Mouse (Mus musculus): ENCODE data around the gene Uqcr10. TPM values are rescaled to one million over a fixed set of nuclear protein-coding genes. Genes with fewer than 3 reads are reported as not detected.
A peak's percentile ranks its signal among the peaks of the same experiment; 100 is the strongest.

Gene Uqcr10
- polyA plus RNA-seq, 1 experiment from 2014 or later, result 495 TPM

DNA sequence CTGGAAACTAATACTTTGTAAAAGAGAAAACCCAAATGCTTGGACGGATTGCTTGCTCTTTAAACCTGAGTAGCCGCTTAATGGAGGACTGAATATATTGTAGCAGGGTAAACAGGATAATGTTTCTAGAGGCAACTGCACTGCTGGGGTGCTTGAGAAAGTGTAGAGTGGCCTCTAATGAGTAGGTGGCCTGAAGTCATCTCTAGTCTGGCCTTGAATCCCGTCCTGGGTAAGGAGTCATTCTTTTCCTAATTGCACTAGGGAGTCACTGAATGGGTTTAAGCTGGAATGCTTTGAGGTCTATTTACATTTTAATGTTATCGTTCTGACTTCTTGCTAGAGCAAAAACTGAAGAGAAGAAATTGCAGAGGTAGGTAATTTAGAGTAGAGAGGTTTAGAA, 1.0 kb upstream of the Uqcr10 start:
- no peaks in the 10 kb centered on the region for H3K27me3 ChIP-seq (ENCODE audit: control insufficient read depth, insufficient read depth, low read length)
- peaks cover 12% of the 10 kb centered on the region for H3K36me3 ChIP-seq (ENCODE audit: control insufficient read depth, insufficient read depth, low read length)

DNA sequence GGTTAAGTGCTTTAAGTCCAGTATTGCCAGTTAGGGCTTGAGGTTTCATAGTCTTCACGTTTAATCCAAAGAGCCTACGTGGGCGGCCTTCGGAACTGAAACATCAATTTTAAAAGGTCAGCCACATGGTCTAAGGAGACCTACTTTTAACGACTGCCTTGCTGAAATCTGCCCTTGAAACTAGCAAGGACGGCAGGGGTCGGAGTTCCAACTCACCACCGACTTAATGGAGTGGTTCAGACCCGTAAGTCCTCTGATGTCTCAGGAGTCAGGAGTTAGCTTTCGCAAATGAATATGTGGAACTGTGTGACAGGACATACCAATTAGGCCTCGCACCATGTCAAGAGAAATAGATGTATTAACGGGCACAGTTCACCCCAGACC, 462 bp downstream of the Uqcr10 start:
- peaks cover 16% of the 10 kb centered on the region for H3K4me1 ChIP-seq (ENCODE audit: control insufficient read depth, insufficient read depth, low read length)
- ATAC-seq (ENCODE audit: low FRiP score, low TSS enrichment), result no peak
- H3K4me3 ChIP-seq (replicated peaks; ENCODE audit: low read depth, low read length), result peak overlapping the region; percentile 82
- peak overlapping the region; percentile 90 for H3K4me2 ChIP-seq (ENCODE audit: low read length)
- DNase-seq, result no peak
- no peaks in the 10 kb centered on the region for H3K9me3 ChIP-seq (ENCODE audit: control insufficient read depth, low read length)
- peak overlapping the region; percentile 68 for H3K9ac ChIP-seq (replicated peaks; ENCODE audit: low read length)
- no peaks in the 10 kb centered on the region for H3K27me3 ChIP-seq (ENCODE audit: control insufficient read depth, insufficient read depth, low read length)
- peaks cover 12% of the 10 kb centered on the region for H3K36me3 ChIP-seq (ENCODE audit: control insufficient read depth, insufficient read depth, low read length)
- peak overlapping the region; percentile 70; the same call in 1 of the 2 replicates for H3K27ac ChIP-seq (replicated peaks; ENCODE audit: low read depth, low read length)
- WGBS, result 7% methylated on average over 12 of the region's 12 CpGs

More for the DNA sequence above, 1.0 kb upstream of the Uqcr10 start:
- H3K27ac ChIP-seq (replicated peaks; ENCODE audit: low read depth, low read length), result no peak overlapping the region
- H3K9me3 ChIP-seq (ENCODE audit: control insufficient read depth, low read length), result no peaks in the 10 kb centered on the region
- H3K4me1 ChIP-seq (ENCODE audit: control insufficient read depth, insufficient read depth, low read length), result peaks cover 16% of the 10 kb centered on the region
- H3K4me3 ChIP-seq (replicated peaks; ENCODE audit: low read depth, low read length), result peak overlapping the region; percentile 82
- 9% methylated on average over 4 of the region's 4 CpGs for WGBS
- ATAC-seq (ENCODE audit: low FRiP score, low TSS enrichment), result no peak
- H3K4me2 ChIP-seq (ENCODE audit: low read length), result peak overlapping the region; percentile 90
- DNase-seq, result no peak
- peak overlapping the region; percentile 48; the same call in 1 of the 2 replicates for H3K9ac ChIP-seq (replicated peaks; ENCODE audit: low read length)

DNA sequence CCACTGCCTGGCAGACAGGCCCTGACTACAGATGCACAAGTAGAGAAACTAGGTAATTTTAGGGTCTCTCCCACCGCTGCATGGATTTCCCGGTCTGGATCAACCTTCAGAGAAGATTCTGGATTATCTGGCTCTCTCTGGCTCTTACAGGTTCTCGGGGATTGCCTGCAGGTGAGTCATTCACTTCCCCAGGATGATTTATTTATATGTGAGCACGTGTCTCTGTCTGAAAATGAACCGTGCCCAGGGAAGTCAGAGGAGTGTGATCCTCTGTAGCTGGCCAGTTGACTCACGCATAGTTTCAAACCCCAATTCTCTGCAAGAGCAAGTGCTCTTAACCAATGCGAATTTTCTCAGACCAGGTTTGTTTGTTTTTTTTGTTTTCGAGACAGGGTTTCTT, 3.4 kb downstream of the Uqcr10 start:
- Histone ChIP-seq H3K4me1 (ENCODE audit: control insufficient read depth, insufficient read depth, low read length) (peaks cover 16% of the 10 kb centered on the region), H3K36me3 (ENCODE audit: control insufficient read depth, insufficient read depth, low read length) (peaks cover 12% of the 10 kb centered on the region), H3K9me3 (ENCODE audit: control insufficient read depth, low read length) (no peaks in the 10 kb centered on the region), H3K27ac (replicated peaks; ENCODE audit: low read depth, low read length) (no peak overlapping the region), H3K9ac (replicated peaks; ENCODE audit: low read length) (no peak overlapping the region), H3K27me3 (ENCODE audit: control insufficient read depth, insufficient read depth, low read length) (no peaks in the 10 kb centered on the region), H3K4me2 (ENCODE audit: low read length) (no peak overlapping the region), H3K4me3 (replicated peaks; ENCODE audit: low read depth, low read length) (no peak overlapping the region)
- ATAC-seq (ENCODE audit: low FRiP score, low TSS enrichment) (no peak), DNase-seq (no peak)
- WGBS, result 91% methylated on average over 8 of the region's 8 CpGs

DNA sequence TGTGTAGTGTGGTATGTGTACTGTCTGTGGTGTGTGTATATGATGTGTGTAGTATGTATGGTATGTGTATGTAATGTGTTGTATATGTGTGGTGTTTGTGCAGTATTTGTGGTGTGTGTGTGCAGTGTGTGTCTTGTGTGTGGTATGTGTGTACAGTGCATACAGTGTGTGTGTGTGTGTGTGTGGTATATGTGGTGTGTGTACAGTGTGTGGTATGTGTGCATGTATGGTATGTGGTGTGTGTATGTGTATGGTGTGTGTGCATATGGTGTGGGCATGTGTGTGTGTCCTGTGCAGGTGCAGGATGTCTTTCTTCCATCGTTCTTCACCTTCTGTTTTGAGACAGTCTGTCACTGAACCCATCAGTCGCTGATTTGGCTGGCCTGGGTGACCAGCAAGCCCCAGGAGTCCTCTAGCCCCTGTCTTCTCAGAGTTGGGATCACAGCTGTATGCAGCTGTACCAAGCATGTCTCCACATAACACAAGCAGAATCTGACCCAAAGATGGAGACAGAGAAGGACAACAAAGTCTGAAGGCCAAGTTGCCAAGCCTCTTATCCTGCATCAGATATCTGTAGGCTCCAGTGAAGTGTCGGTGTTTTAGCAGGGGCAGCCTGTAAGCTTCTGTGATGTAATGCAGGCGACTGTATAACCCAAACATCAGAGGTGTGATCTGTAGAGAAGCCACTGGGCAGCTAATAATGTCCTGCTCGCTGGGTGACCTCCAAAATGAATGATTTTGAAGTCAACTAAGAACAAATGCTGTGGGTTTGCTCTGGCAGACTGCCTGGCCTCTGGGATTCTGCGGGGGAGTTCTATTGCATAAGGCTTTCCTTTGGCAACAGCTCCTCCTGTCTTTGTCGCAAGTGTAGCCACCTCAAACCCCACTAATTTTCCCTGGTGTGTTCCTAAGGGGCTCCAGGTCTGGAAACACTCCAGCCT, 6.8 kb downstream of the Uqcr10 start:
- H3K36me3 ChIP-seq (ENCODE audit: control insufficient read depth, insufficient read depth, low read length), result peaks cover 12% of the 10 kb centered on the region
- no peak for ATAC-seq (ENCODE audit: low FRiP score, low TSS enrichment)
- DNase-seq, result peak; percentile 31
- H3K27ac ChIP-seq (replicated peaks; ENCODE audit: low read depth, low read length), result no peak overlapping the region
- WGBS, result 62% methylated on average over 7 of the region's 7 CpGs
- H3K4me2 ChIP-seq (ENCODE audit: low read length), result no peak overlapping the region
- H3K27me3 ChIP-seq (ENCODE audit: control insufficient read depth, insufficient read depth, low read length), result no peaks in the 10 kb centered on the region
- H3K4me1 ChIP-seq (ENCODE audit: control insufficient read depth, insufficient read depth, low read length), result no peaks in the 10 kb centered on the region
- H3K4me3 ChIP-seq (replicated peaks; ENCODE audit: low read depth, low read length), result no peak overlapping the region
- H3K9ac ChIP-seq (replicated peaks; ENCODE audit: low read length), result no peak overlapping the region
- H3K9me3 ChIP-seq (ENCODE audit: control insufficient read depth, low read length), result no peaks in the 10 kb centered on the region

DNA sequence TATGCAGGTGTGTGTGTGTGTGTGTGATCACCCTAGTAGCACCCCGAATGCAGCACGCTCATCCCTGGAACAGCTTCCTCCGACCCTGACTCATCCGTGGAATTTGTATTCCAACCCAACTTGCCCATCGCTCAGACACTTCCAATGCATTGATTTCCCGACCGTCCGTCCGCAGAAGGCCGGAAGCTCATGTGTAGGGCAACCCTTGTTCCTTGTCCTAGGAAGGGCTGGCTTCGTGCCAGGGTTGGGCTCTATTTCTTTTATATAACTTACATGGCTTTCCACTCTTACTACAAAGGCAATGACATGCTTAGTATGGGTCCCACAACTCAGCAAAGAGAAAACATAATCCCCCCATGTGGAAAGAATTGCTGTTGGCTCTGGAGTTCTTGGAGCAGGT, 12.0 kb downstream of the Uqcr10 start:
- no peak overlapping the region for H3K27ac ChIP-seq (replicated peaks; ENCODE audit: low read depth, low read length)
- no peaks in the 10 kb centered on the region for H3K36me3 ChIP-seq (ENCODE audit: control insufficient read depth, insufficient read depth, low read length)
- H3K9me3 ChIP-seq (ENCODE audit: control insufficient read depth, low read length), result no peaks in the 10 kb centered on the region
- no peak overlapping the region for H3K4me3 ChIP-seq (replicated peaks; ENCODE audit: low read depth, low read length)
- DNase-seq (peak; percentile 36), ATAC-seq (ENCODE audit: low FRiP score, low TSS enrichment) (no peak)
- no peaks in the 10 kb centered on the region for H3K27me3 ChIP-seq (ENCODE audit: control insufficient read depth, insufficient read depth, low read length)
- no peaks in the 10 kb centered on the region for H3K4me1 ChIP-seq (ENCODE audit: control insufficient read depth, insufficient read depth, low read length)
- WGBS, result 73% methylated on average over 11 of the region's 11 CpGs
- H3K4me2 ChIP-seq (ENCODE audit: low read length), result no peak overlapping the region
- no peak overlapping the region for H3K9ac ChIP-seq (replicated peaks; ENCODE audit: low read length)

DNA sequence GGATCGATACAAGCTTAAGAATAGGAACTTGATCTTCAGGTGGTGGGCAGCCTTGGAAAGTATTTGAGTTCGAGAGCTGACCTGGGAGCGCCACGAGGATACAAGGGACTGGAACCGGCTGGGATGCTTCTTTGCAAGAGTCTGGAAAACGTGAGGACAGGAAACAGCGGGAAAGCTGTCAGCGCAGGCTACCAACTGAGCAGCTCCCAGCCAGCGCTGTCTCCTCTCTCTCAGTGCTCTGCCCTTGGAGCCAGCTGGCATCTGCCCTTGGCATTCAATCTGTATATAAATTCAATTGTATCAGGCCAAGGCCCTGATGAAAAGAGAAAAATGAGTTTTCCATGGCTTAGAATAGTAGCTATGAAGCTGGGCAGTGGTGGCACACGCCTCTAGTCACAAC, 12.9 kb downstream of the Uqcr10 start:
- ATAC-seq (ENCODE audit: low FRiP score, low TSS enrichment), result no peak
- 69% methylated on average over 10 of the region's 10 CpGs for WGBS
- Histone ChIP-seq H3K4me2 (ENCODE audit: low read length) (no peak overlapping the region), H3K27ac (replicated peaks; ENCODE audit: low read depth, low read length) (no peak overlapping the region), H3K4me1 (ENCODE audit: control insufficient read depth, insufficient read depth, low read length) (no peaks in the 10 kb centered on the region), H3K36me3 (ENCODE audit: control insufficient read depth, insufficient read depth, low read length) (no peaks in the 10 kb centered on the region), H3K9me3 (ENCODE audit: control insufficient read depth, low read length) (no peaks in the 10 kb centered on the region), H3K9ac (replicated peaks; ENCODE audit: low read length) (no peak overlapping the region), H3K4me3 (replicated peaks; ENCODE audit: low read depth, low read length) (no peak overlapping the region), H3K27me3 (ENCODE audit: control insufficient read depth, insufficient read depth, low read length) (no peaks in the 10 kb centered on the region)
- DNase-seq, result no peak

DNA sequence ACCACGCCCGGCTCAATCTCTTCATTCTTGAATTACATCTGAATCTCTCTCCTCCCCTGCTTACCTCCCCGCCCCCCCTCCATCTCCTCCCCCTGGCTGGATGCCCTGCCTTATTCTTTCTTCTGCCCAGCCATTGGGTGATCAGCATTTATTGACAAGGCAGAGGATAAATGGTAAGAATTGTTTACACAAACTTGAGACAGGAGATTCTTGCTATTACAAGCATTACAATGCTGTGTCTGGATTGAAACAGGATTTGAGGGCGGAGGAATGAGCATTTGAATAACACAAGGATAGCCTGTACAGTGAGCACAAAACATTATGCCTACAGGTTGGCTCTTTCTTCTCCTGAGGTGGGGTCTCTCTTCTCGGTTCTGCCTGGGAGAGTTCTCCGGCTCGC, 13.8 kb downstream of the Uqcr10 start:
- no peaks in the 10 kb centered on the region for H3K4me1 ChIP-seq (ENCODE audit: control insufficient read depth, insufficient read depth, low read length)
- H3K27ac ChIP-seq (replicated peaks; ENCODE audit: low read depth, low read length), result no peak overlapping the region
- no peaks in the 10 kb centered on the region for H3K36me3 ChIP-seq (ENCODE audit: control insufficient read depth, insufficient read depth, low read length)
- H3K9ac ChIP-seq (replicated peaks; ENCODE audit: low read length), result no peak overlapping the region
- no peak overlapping the region for H3K4me3 ChIP-seq (replicated peaks; ENCODE audit: low read depth, low read length)
- H3K9me3 ChIP-seq (ENCODE audit: control insufficient read depth, low read length), result no peaks in the 10 kb centered on the region
- WGBS, result 83% methylated on average over 7 of the region's 7 CpGs
- no peak overlapping the region for H3K4me2 ChIP-seq (ENCODE audit: low read length)
- no peaks in the 10 kb centered on the region for H3K27me3 ChIP-seq (ENCODE audit: control insufficient read depth, insufficient read depth, low read length)
- DNase-seq (no peak), ATAC-seq (ENCODE audit: low FRiP score, low TSS enrichment) (no peak)

DNA sequence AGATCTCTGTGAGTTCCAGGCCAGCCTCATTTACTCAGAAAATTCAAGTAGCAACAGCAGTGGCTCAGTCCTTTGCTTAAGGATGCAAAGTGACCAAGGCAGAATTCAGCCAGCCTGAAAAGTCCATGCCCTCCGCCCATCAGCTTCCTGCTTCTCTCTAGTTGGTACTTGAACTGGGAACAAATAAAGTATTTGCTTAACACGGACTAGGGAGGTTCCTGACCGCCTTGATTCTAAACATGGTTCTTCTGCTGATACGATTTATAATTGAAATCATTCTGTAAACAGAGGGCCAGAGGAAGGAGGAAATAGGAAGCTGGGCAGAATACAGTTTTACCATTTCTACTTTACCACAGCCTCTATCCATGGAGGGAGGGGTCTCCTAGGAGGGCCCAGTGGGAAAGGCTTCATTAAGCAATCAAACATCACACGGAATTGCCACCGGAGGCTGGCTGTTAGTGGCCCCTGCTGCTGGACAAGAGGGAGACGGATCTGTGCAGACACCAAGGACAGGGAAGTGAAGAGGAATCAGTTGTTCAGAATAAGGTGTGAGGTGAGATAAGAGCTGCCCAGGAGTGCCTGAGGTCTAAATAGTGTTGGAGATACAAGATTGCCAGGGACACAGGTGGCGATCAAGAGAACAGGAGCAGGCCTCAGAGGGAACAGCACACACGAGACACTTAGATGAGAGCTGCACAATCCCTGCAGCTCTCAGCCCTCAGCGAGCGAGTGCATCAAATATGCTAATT, 15.3 kb downstream of the Uqcr10 start:
- no peak for ATAC-seq (ENCODE audit: low FRiP score, low TSS enrichment)
- no peak overlapping the region for H3K9ac ChIP-seq (replicated peaks; ENCODE audit: low read length)
- peaks cover 8% of the 10 kb centered on the region for H3K36me3 ChIP-seq (ENCODE audit: control insufficient read depth, insufficient read depth, low read length)
- H3K27ac ChIP-seq (replicated peaks; ENCODE audit: low read depth, low read length), result no peak overlapping the region
- no peaks in the 10 kb centered on the region for H3K27me3 ChIP-seq (ENCODE audit: control insufficient read depth, insufficient read depth, low read length)
- DNase-seq, result no peak
- H3K4me1 ChIP-seq (ENCODE audit: control insufficient read depth, insufficient read depth, low read length), result no peaks in the 10 kb centered on the region
- 66% methylated on average over 11 of the region's 11 CpGs for WGBS
- H3K4me3 ChIP-seq (replicated peaks; ENCODE audit: low read depth, low read length), result no peak overlapping the region
- H3K9me3 ChIP-seq (ENCODE audit: control insufficient read depth, low read length), result no peaks in the 10 kb centered on the region
- H3K4me2 ChIP-seq (ENCODE audit: low read length), result no peak overlapping the region

Data from midbrain, embryonic 14.5 days (tissue).